21 mouse cellular contexts compared by ENCODE assay signal in the genomic region with DNA sequence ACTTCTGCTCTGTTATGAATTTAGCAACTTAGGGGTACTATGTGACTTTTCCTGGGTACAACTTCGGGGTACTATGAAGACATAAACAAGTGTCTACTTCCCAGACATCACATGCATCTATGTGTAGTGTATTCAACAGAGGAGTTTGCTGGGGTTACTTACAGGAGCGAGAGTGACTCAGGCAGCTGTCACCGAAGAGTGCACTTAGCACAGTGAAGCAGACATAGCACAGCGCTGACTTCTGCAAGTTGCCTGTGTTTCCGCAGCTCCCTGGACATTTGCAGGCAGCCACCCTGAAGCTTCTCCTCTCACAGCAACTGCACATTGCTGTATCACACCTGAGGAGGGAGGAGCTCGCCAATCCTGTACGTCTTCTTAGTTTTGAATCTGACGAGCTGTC. TPM values are rescaled to one million over a fixed set of nuclear protein-coding genes. Genes with fewer than 3 reads are reported as not detected.
A peak's percentile ranks its signal among the peaks of the same experiment; 100 is the strongest.
DNase-seq lines count a peak whose midpoint lies in the region; ATAC-seq and TF ChIP-seq lines count a peak whose summit lies in the region.
"Had no signal": no experiment of that assay in that cellular context is flagged by ENCODE, and none has a peak within 500 bp of the region (broad histone marks: within the 10 kb centered on the region; RNA-seq: fewer than 3 reads in every experiment).

No protein-coding gene starts in this region.

- intact Hi-C loops in left cerebral cortex, postnatal 36 days (cut with DNase I) = no loop called here

- WGBS in heart, embryonic 12.5 days = 61% methylated on average over 8 of the region's 8 CpGs
- 90% methylated on average over 8 of the region's 8 CpGs for WGBS in midbrain, embryonic 11.5 days
- 89% methylated on average over 8 of the region's 8 CpGs for WGBS in midbrain, embryonic 16.5 days

- peak overlapping the region; percentile 12 for H3ac ChIP-seq in C2C12 (ENCODE audit: control insufficient read depth, insufficient read length, low read depth)

- no peaks in the 10 kb centered on the region for H3K36me3 ChIP-seq in heart, embryonic 12.5 days
- H3K36me3 ChIP-seq in midbrain, embryonic 11.5 days (ENCODE audit: control insufficient read depth, insufficient read depth, low read length) = no peaks in the 10 kb centered on the region
- H3K36me3 ChIP-seq in midbrain, embryonic 16.5 days (ENCODE audit: control insufficient read depth, insufficient read depth, low read length) = no peaks in the 10 kb centered on the region
- H3K36me3 ChIP-seq in C2C12 (ENCODE audit: control insufficient read depth, insufficient read depth) = no peaks in the 10 kb centered on the region
- H3K36me3 ChIP-seq in splenic B cell, adult 2 months (ENCODE audit: control insufficient read depth, insufficient read depth, low read length, poor library complexity, severe bottlenecking) = no peaks in the 10 kb centered on the region
- H3K36me3 ChIP-seq: embryonic facial prominence, embryonic 10.5 days; embryonic facial prominence, embryonic 12.5 days; forebrain, embryonic 15.5 days had no signal

- H3K4me3 ChIP-seq in heart, embryonic 12.5 days = no peak overlapping the region
- H3K4me3 ChIP-seq in midbrain, embryonic 11.5 days (ENCODE audit: low read depth, low read length) = no peak overlapping the region
- H3K4me3 ChIP-seq in midbrain, embryonic 16.5 days (ENCODE audit: low read depth, low read length) = no peak overlapping the region
- H3K4me3 ChIP-seq in C2C12 (ENCODE audit: insufficient read depth, poor library complexity, severe bottlenecking) = no peak overlapping the region
- H3K4me3 ChIP-seq: embryonic facial prominence, embryonic 10.5 days; embryonic facial prominence, embryonic 12.5 days; forebrain, embryonic 13.5 days; forebrain, embryonic 15.5 days had no signal

- H3K9ac ChIP-seq in heart, embryonic 12.5 days = no peak overlapping the region
- H3K9ac ChIP-seq in midbrain, embryonic 11.5 days (ENCODE audit: low read length) = no peak overlapping the region
- H3K9ac ChIP-seq in midbrain, embryonic 16.5 days (ENCODE audit: low read depth, low read length) = no peak overlapping the region
- H3K9ac ChIP-seq: embryonic facial prominence, embryonic 12.5 days; forebrain, embryonic 13.5 days; forebrain, embryonic 15.5 days; forebrain, postnatal 0 days had no signal

- ATAC-seq in heart, embryonic 12.5 days (ENCODE audit: insufficient number of reproducible peaks, low FRiP score) = no peak
- ATAC-seq in midbrain, embryonic 11.5 days (ENCODE audit: low FRiP score) = no peak
- no peak for ATAC-seq in midbrain, embryonic 16.5 days
- ATAC-seq: forebrain, embryonic 13.5 days; forebrain, embryonic 15.5 days; forebrain, postnatal 0 days had no signal

- H3K4me1 ChIP-seq in heart, embryonic 12.5 days (replicated peaks) = no peaks in the 10 kb centered on the region
- H3K4me1 ChIP-seq in midbrain, embryonic 11.5 days (ENCODE audit: control insufficient read depth, insufficient read depth, low read length) = no peaks in the 10 kb centered on the region
- H3K4me1 ChIP-seq in midbrain, embryonic 16.5 days (ENCODE audit: control insufficient read depth, insufficient read depth, low read length) = no peaks in the 10 kb centered on the region
- H3K4me1 ChIP-seq: embryonic facial prominence, embryonic 10.5 days; embryonic facial prominence, embryonic 12.5 days; forebrain, embryonic 13.5 days had no signal

- peak; percentile 46 for DNase-seq in heart, adult 11 months
- peak; percentile 12 for DNase-seq in midbrain, embryonic 11.5 days (ENCODE audit: low spot score, missing footprints)
- peak; percentile 44 for DNase-seq in splenic B cell, adult 2 months (ENCODE audit: low read depth, low spot score)
- no peak for DNase-seq in left cerebral cortex, postnatal 36 days (ENCODE audit: low spot score in 2 of 2)
- DNase-seq in urinary bladder, postnatal 25 days (ENCODE audit: low spot score) = no peak
- DNase-seq: adrenal gland, adult 2 months; adrenal gland, postnatal 10 days; adrenal gland, postnatal 25 days; cerebellum, adult 11 months; cerebellum, adult 18-20 months; cerebellum, adult 8-10 months; cerebellum, adult 9-11 months; cerebellum, postnatal 14 days; forebrain, postnatal 0 days had no signal

- no peak for TF ChIP-seq CTCF in C2C12 (IDR thresholded peaks at IDR 0.05; ENCODE audit: control insufficient read depth, insufficient read depth, insufficient read length)

- H3K79me2 ChIP-seq in C2C12 (ENCODE audit: control insufficient read depth, insufficient read depth) = no peaks in the 10 kb centered on the region

- no peak overlapping the region for H3K27ac ChIP-seq in heart, embryonic 12.5 days (ENCODE audit: poor library complexity, severe bottlenecking)
- H3K27ac ChIP-seq in midbrain, embryonic 11.5 days (ENCODE audit: low read depth, low read length) = no peak overlapping the region
- no peak overlapping the region for H3K27ac ChIP-seq in midbrain, embryonic 16.5 days (ENCODE audit: low read length)
- H3K27ac ChIP-seq: embryonic facial prominence, embryonic 10.5 days; embryonic facial prominence, embryonic 12.5 days; forebrain, embryonic 13.5 days; forebrain, embryonic 15.5 days had no signal

- H3K4me2 ChIP-seq in heart, embryonic 12.5 days = no peak overlapping the region
- H3K4me2 ChIP-seq in midbrain, embryonic 11.5 days = no peak overlapping the region
- H3K4me2 ChIP-seq in midbrain, embryonic 16.5 days (ENCODE audit: low read length) = no peak overlapping the region
- H3K4me2 ChIP-seq: embryonic facial prominence, embryonic 12.5 days; forebrain, embryonic 13.5 days; forebrain, embryonic 15.5 days had no signal

- H3K9me3 ChIP-seq in heart, embryonic 12.5 days (replicated peaks) = no peaks in the 10 kb centered on the region
- H3K9me3 ChIP-seq in midbrain, embryonic 11.5 days (ENCODE audit: control insufficient read depth, low read length) = no peaks in the 10 kb centered on the region
- H3K9me3 ChIP-seq in midbrain, embryonic 16.5 days (replicated peaks; ENCODE audit: control insufficient read depth, low read length, poor library complexity, severe bottlenecking) = no peaks in the 10 kb centered on the region
- H3K9me3 ChIP-seq: embryonic facial prominence, embryonic 10.5 days; embryonic facial prominence, embryonic 12.5 days; forebrain, embryonic 13.5 days; forebrain, embryonic 15.5 days had no signal

- H3K27me3 ChIP-seq in heart, embryonic 12.5 days (replicated peaks) = no peaks in the 10 kb centered on the region
- no peaks in the 10 kb centered on the region for H3K27me3 ChIP-seq in midbrain, embryonic 11.5 days (ENCODE audit: control insufficient read depth, insufficient read depth, low read length)
- no peaks in the 10 kb centered on the region for H3K27me3 ChIP-seq in midbrain, embryonic 16.5 days (ENCODE audit: control insufficient read depth, insufficient read depth, low read depth, low read length)
- no peaks in the 10 kb centered on the region for H3K27me3 ChIP-seq in C2C12 (ENCODE audit: control insufficient read depth, insufficient read depth, insufficient read length)
- H3K27me3 ChIP-seq in splenic B cell, adult 2 months (ENCODE audit: control insufficient read depth, insufficient read depth, low read length, poor library complexity, severe bottlenecking) = no peaks in the 10 kb centered on the region
- H3K27me3 ChIP-seq: embryonic facial prominence, embryonic 12.5 days; forebrain, embryonic 13.5 days; forebrain, embryonic 15.5 days had no signal

- H3K79me3 ChIP-seq in C2C12 (ENCODE audit: low read depth) = no peaks in the 10 kb centered on the region

TF ChIP-seq in C2C12, 6 proteins besides CTCF, POLR2A, EP300 and RAD21:
- TF ChIP-seq MYOD1 (IDR thresholded peaks at IDR 0.05; ENCODE audit: control insufficient read depth, insufficient read length, low read depth) = peak; percentile 31
- no peak for TF ChIP-seq FOSL1 (IDR thresholded peaks at IDR 0.05; ENCODE audit: insufficient read depth, low read length, poor library complexity, severe bottlenecking)
- TF ChIP-seq USF1 (IDR thresholded peaks at IDR 0.05; ENCODE audit: low read depth) = no peak
- TF ChIP-seq MAX (IDR thresholded peaks at IDR 0.05) = no peak

RNA-seq across cellular contexts. Expression of a gene that starts 8.2 kb away (rescaled TPM):
- polyA plus RNA-seq in heart, embryonic 12.5 days (2016; fragmentation: Nextera tagmentation; extraction: Ambion mirVana) = 4.4 and 4.8 TPM in 2 replicates
- 6.2 and 6.8 TPM in 2 replicates for polyA plus RNA-seq in midbrain, embryonic 11.5 days (2014; fragmentation: Nextera tagmentation; extraction: Ambion mirVana)
- polyA plus RNA-seq in midbrain, embryonic 16.5 days (2015; fragmentation: Nextera tagmentation; extraction: Ambion mirVana) = 7.1 TPM in 2 replicates
- 6.3 TPM for polyA plus RNA-seq in C2C12 (2012; fragmentation: generic; extraction: Trizol)
- 10 to 100 TPM; 64.2 to 65.0 TPM for total RNA-seq in left cerebral cortex, postnatal 36 days (2021)

Comparison
In these comparisons a context has a peak if more than half of its experiments do, and no peak if none do; other contexts are left out.
1. DNase-seq: peak in heart, adult 11 months (single experiment), midbrain, embryonic 11.5 days (single experiment) and splenic B cell, adult 2 months (single experiment); none in left cerebral cortex, postnatal 36 days (0 of 2) and urinary bladder, postnatal 25 days (single experiment).